Mouse (Mus musculus) urinary bladder, postnatal 25 days (tissue): ENCODE data around the gene Ppfia1.

ENCODE experiments used
- DNase-seq: peaks from one replicate; pipeline ENCODE4 v3.0.0; 2022; ENCODE audit warnings: low spot score

Ppfia1 gene

GRCm38 (mm10) chr7:144427460-144427859 is 126.1 kb downstream of the Ppfia1 start:
- no peak for DNase-seq
